Mouse (Mus musculus) mesoderm, embryonic 11.5 days (tissue): ENCODE data around the gene Unc93a2.
"Not testable (repeated sequence)": the region's sequence is repeated elsewhere in the genome, so short reads cannot be mapped to it uniquely, and the experiment has no call there.

Source experiments
- DNase-seq: peaks from one replicate; pipeline ENCODE4 v3.0.0-alpha.2; 2012; ENCODE audit warnings: low read depth, low spot score

The Unc93a2 gene

GRCm38 (mm10) chr17:7385364-7385763 is at the start of gene Unc93a2:
Gene Unc93a2 (minus strand): TSS chr17:7385464.
- DNase-seq = not testable (repeated sequence)

- not testable (repeated sequence) for DNase-seq
Observed at GRCm38 (mm10) chr17:7434121-7434520, 48.9 kb upstream of the Unc93a2 start.

GRCm38 (mm10) chr17:7430210-7430631 is 45.0 kb upstream of the Unc93a2 start:
- not testable (repeated sequence) for DNase-seq

- not testable (repeated sequence) for DNase-seq
Observed at GRCm38 (mm10) chr17:7420191-7420973, 35.1 kb upstream of the Unc93a2 start.

- not testable (repeated sequence) for DNase-seq
Observed at GRCm38 (mm10) chr17:7414601-7415310, 29.5 kb upstream of the Unc93a2 start.

- not testable (repeated sequence) for DNase-seq
Observed at GRCm38 (mm10) chr17:7413336-7413735, 28.1 kb upstream of the Unc93a2 start.

- DNase-seq = not testable (repeated sequence)
Observed at GRCm38 (mm10) chr17:7399770-7400169, 14.5 kb upstream of the Unc93a2 start.

GRCm38 (mm10) chr17:7398198-7398847 is 13.1 kb upstream of the Unc93a2 start:
- DNase-seq = not testable (repeated sequence)

GRCm38 (mm10) chr17:7397079-7397478 is 11.8 kb upstream of the Unc93a2 start:
- DNase-seq = not testable (repeated sequence)

- DNase-seq = not testable (repeated sequence)
Observed at GRCm38 (mm10) chr17:7396288-7396687, 11.0 kb upstream of the Unc93a2 start.

- DNase-seq = not testable (repeated sequence)
Observed at GRCm38 (mm10) chr17:7395671-7396070, 10.4 kb upstream of the Unc93a2 start.

GRCm38 (mm10) chr17:7395116-7395515 is 9.9 kb upstream of the Unc93a2 start:
- not testable (repeated sequence) for DNase-seq

GRCm38 (mm10) chr17:7389898-7390297 is 4.6 kb upstream of the Unc93a2 start:
- DNase-seq = not testable (repeated sequence)

- DNase-seq = not testable (repeated sequence)
Observed at GRCm38 (mm10) chr17:7388958-7389356, 3.7 kb upstream of the Unc93a2 start.

GRCm38 (mm10) chr17:7388341-7388957 is 3.2 kb upstream of the Unc93a2 start:
- DNase-seq = not testable (repeated sequence)

GRCm38 (mm10) chr17:7386016-7386415 is 752 bp upstream of the Unc93a2 start:
- not testable (repeated sequence) for DNase-seq

- DNase-seq = not testable (repeated sequence)
Observed at GRCm38 (mm10) chr17:7383167-7384143, 1.8 kb downstream of the Unc93a2 start.

GRCm38 (mm10) chr17:7382711-7383110 is 2.6 kb downstream of the Unc93a2 start:
- DNase-seq = not testable (repeated sequence)

GRCm38 (mm10) chr17:7377907-7378306 is 7.4 kb downstream of the Unc93a2 start:
- DNase-seq = not testable (repeated sequence)
